Mouse (Mus musculus) E14TG2a.4 (cell line): Measurements from ENCODE around the gene Cers1.

Experiments used
- CTCF ChIP-seq: conservative IDR thresholded peaks from 2 replicates; pipeline ENCODE4 v1.5.1; 2014; ENCODE audit warnings: low read length
- POU5F1 ChIP-seq: IDR thresholded peaks from 2 replicates; pipeline ENCODE4 v1.6.1; 2014; ENCODE audit warnings: low read length, borderline replicate concordance

- 0 out of 2 replicates have a peak, but pooled peaks have one; percentile 13 for TF ChIP-seq CTCF
- TF ChIP-seq POU5F1, result no peak
Measured at GRCm38 (mm10) chr8:70282603-70283135, 32.9 kb upstream of the Cers1 start, which contains the start of gene Homer3.
